23 mouse cellular contexts compared by ENCODE assay signal in genomic region chr3:88094126-88094525, GRCm38 (mm10). TPM values are rescaled to one million over a fixed set of nuclear protein-coding genes. Genes with fewer than 3 reads are reported as not detected.
DNase-seq lines count a peak whose midpoint lies in the region; ATAC-seq and TF ChIP-seq lines count a peak whose summit lies in the region.
"Had no signal": no experiment of that assay in that cellular context is flagged by ENCODE, and none has a peak within 500 bp of the region (broad histone marks: within the 10 kb centered on the region; RNA-seq: fewer than 3 reads in every experiment).

No protein-coding gene starts in this region.

- DNase-seq in forebrain, embryonic 11.5 days (ENCODE audit: low spot score): no peak
- peak; percentile 61 for DNase-seq in midbrain, embryonic 11.5 days (ENCODE audit: low spot score, missing footprints)
- peak; percentile 38 for DNase-seq in brain, embryonic 14.5 days (ENCODE audit: low read depth)
- peak; percentile 27 for DNase-seq in forebrain, postnatal 0 days
- DNase-seq in adrenal gland, adult 2 months: no peak
- DNase-seq: adrenal gland, postnatal 25 days; cerebellum, adult 2 months; gastrocnemius, postnatal 25 days had no signal

- ATAC-seq in forebrain, embryonic 15.5 days (replicated peaks): no peak
- no peak for ATAC-seq in forebrain, embryonic 11.5 days (replicated peaks; ENCODE audit: low FRiP score)
- no peak for ATAC-seq in midbrain, embryonic 11.5 days (ENCODE audit: low FRiP score)
- no peak for ATAC-seq in midbrain, embryonic 15.5 days (replicated peaks)
- peak; percentile 89 for ATAC-seq in forebrain, postnatal 0 days
- ATAC-seq: activated CD4-positive, CD25-positive, alpha-beta regulatory T cell, adult 4 months; inflammation-experienced regulatory T-cells, adult 6 months; intestine, postnatal 0 days; Patski had no signal

- H3K4me3 ChIP-seq in forebrain, embryonic 15.5 days: no peak overlapping the region
- no peak overlapping the region for H3K4me3 ChIP-seq in forebrain, embryonic 11.5 days (ENCODE audit: low read depth, low read length)
- no peak overlapping the region for H3K4me3 ChIP-seq in midbrain, embryonic 11.5 days (ENCODE audit: low read depth, low read length)
- no peak overlapping the region for H3K4me3 ChIP-seq in midbrain, embryonic 15.5 days
- no peak overlapping the region for H3K4me3 ChIP-seq in forebrain, postnatal 0 days (ENCODE audit: low read depth, low read length)
- H3K4me3 ChIP-seq: embryonic facial prominence, embryonic 10.5 days; heart, embryonic 12.5 days had no signal

- H3K9ac ChIP-seq in forebrain, embryonic 15.5 days (replicated peaks): no peak overlapping the region
- no peak overlapping the region for H3K9ac ChIP-seq in forebrain, embryonic 11.5 days (ENCODE audit: low read length)
- no peak overlapping the region for H3K9ac ChIP-seq in midbrain, embryonic 11.5 days (ENCODE audit: low read length)
- H3K9ac ChIP-seq in midbrain, embryonic 15.5 days: no peak overlapping the region
- no peak overlapping the region for H3K9ac ChIP-seq in forebrain, postnatal 0 days
- H3K9ac ChIP-seq: heart, embryonic 12.5 days had no signal

- peak overlapping the region; percentile 49; the same call in 1 of the 2 replicates for H3K27ac ChIP-seq in forebrain, embryonic 15.5 days (replicated peaks)
- H3K27ac ChIP-seq in forebrain, embryonic 11.5 days (ENCODE audit: low read depth, low read length): no peak overlapping the region
- no peak overlapping the region for H3K27ac ChIP-seq in midbrain, embryonic 11.5 days (ENCODE audit: low read depth, low read length)
- no peak overlapping the region for H3K27ac ChIP-seq in midbrain, embryonic 15.5 days
- peak overlapping the region; percentile 66 for H3K27ac ChIP-seq in forebrain, postnatal 0 days (ENCODE audit: low read depth, low read length)
- H3K27ac ChIP-seq: embryonic facial prominence, embryonic 10.5 days had no signal

- WGBS in forebrain, embryonic 15.5 days: 81% methylated on average over 5 of the region's 5 CpGs
- WGBS in forebrain, embryonic 11.5 days: 87% methylated on average over 5 of the region's 5 CpGs
- 91% methylated on average over 5 of the region's 5 CpGs for WGBS in midbrain, embryonic 11.5 days
- WGBS in midbrain, embryonic 15.5 days: 79% methylated on average over 5 of the region's 5 CpGs
- WGBS in forebrain, postnatal 0 days: 76% methylated on average over 5 of the region's 5 CpGs

- no peaks in the 10 kb centered on the region for H3K9me3 ChIP-seq in forebrain, embryonic 15.5 days
- no peaks in the 10 kb centered on the region for H3K9me3 ChIP-seq in forebrain, embryonic 11.5 days (ENCODE audit: control insufficient read depth, low read length)
- H3K9me3 ChIP-seq in midbrain, embryonic 11.5 days (ENCODE audit: control insufficient read depth, low read length): no peaks in the 10 kb centered on the region
- H3K9me3 ChIP-seq in midbrain, embryonic 15.5 days: no peaks in the 10 kb centered on the region
- H3K9me3 ChIP-seq in forebrain, postnatal 0 days (ENCODE audit: low read length): no peaks in the 10 kb centered on the region
- H3K9me3 ChIP-seq: embryonic facial prominence, embryonic 10.5 days; heart, embryonic 12.5 days had no signal

- H3K4me2 ChIP-seq in forebrain, embryonic 15.5 days (replicated peaks): no peak overlapping the region
- no peak overlapping the region for H3K4me2 ChIP-seq in forebrain, embryonic 11.5 days (ENCODE audit: low read depth, low read length, severe bottlenecking)
- H3K4me2 ChIP-seq in midbrain, embryonic 11.5 days: no peak overlapping the region
- H3K4me2 ChIP-seq in midbrain, embryonic 15.5 days: no peak overlapping the region
- H3K4me2 ChIP-seq in forebrain, postnatal 0 days (ENCODE audit: low read depth): no peak overlapping the region
- H3K4me2 ChIP-seq: heart, embryonic 12.5 days had no signal

- TF ChIP-seq CTCF in brain, embryonic 14.5 days (IDR thresholded peaks at IDR 0.05; ENCODE audit: borderline replicate concordance, extremely low read depth, insufficient read depth, insufficient read length): no peak
- TF ChIP-seq CTCF in forebrain, postnatal 0 days (IDR thresholded peaks at IDR 0.05; ENCODE audit: low read depth): no peak

- no peaks in the 10 kb centered on the region for H3K4me1 ChIP-seq in forebrain, embryonic 15.5 days
- no peaks in the 10 kb centered on the region for H3K4me1 ChIP-seq in forebrain, embryonic 11.5 days (replicated peaks; ENCODE audit: control insufficient read depth, insufficient read depth, low read length)
- H3K4me1 ChIP-seq in midbrain, embryonic 11.5 days (ENCODE audit: control insufficient read depth, insufficient read depth, low read length): no peaks in the 10 kb centered on the region
- no peaks in the 10 kb centered on the region for H3K4me1 ChIP-seq in midbrain, embryonic 15.5 days
- H3K4me1 ChIP-seq in forebrain, postnatal 0 days (ENCODE audit: insufficient read depth): no peaks in the 10 kb centered on the region
- H3K4me1 ChIP-seq: embryonic facial prominence, embryonic 10.5 days; heart, embryonic 12.5 days had no signal

- peaks cover 2% of the 10 kb centered on the region; the same call in 1 of the 2 replicates for H3K36me3 ChIP-seq in forebrain, embryonic 15.5 days
- H3K36me3 ChIP-seq in forebrain, embryonic 11.5 days (ENCODE audit: control insufficient read depth, insufficient read depth, low read length): peaks cover 13% of the 10 kb centered on the region
- H3K36me3 ChIP-seq in midbrain, embryonic 11.5 days (ENCODE audit: control insufficient read depth, insufficient read depth, low read length): peaks cover 14% of the 10 kb centered on the region
- H3K36me3 ChIP-seq in midbrain, embryonic 15.5 days (replicated peaks): no peaks in the 10 kb centered on the region
- no peaks in the 10 kb centered on the region for H3K36me3 ChIP-seq in forebrain, postnatal 0 days (ENCODE audit: insufficient read depth)

- no peak for TF ChIP-seq POLR2A in brain, embryonic 14.5 days (IDR thresholded peaks at IDR 0.05; ENCODE audit: borderline replicate concordance, extremely low read depth, insufficient read depth, insufficient read length, poor library complexity, severe bottlenecking)

- H3K27me3 ChIP-seq in forebrain, embryonic 15.5 days: no peaks in the 10 kb centered on the region
- no peaks in the 10 kb centered on the region for H3K27me3 ChIP-seq in forebrain, embryonic 11.5 days (ENCODE audit: control insufficient read depth, insufficient read depth, low read length)
- no peaks in the 10 kb centered on the region for H3K27me3 ChIP-seq in midbrain, embryonic 11.5 days (ENCODE audit: control insufficient read depth, insufficient read depth, low read length)
- H3K27me3 ChIP-seq in midbrain, embryonic 15.5 days (replicated peaks): no peaks in the 10 kb centered on the region
- H3K27me3 ChIP-seq in forebrain, postnatal 0 days (ENCODE audit: insufficient read depth, low read length): no peaks in the 10 kb centered on the region
- H3K27me3 ChIP-seq: CH12.LX; heart, embryonic 12.5 days; Patski had no signal

RNA-seq across cellular contexts. Expression of gene Iqgap3, which starts 12.4 kb away (rescaled TPM):
- 7.1 and 8.9 TPM in 2 replicates for polyA plus RNA-seq in forebrain, embryonic 15.5 days (2015; fragmentation: Nextera tagmentation; extraction: Ambion mirVana)
- 26.8 and 27.0 TPM in 2 replicates for polyA plus RNA-seq in forebrain, embryonic 11.5 days (2014; fragmentation: Nextera tagmentation; extraction: Ambion mirVana)
- polyA plus RNA-seq in midbrain, embryonic 11.5 days (2014; fragmentation: Nextera tagmentation; extraction: Ambion mirVana): 15.0 and 16.5 TPM in 2 replicates
- 2.7 and 3.0 TPM in 2 replicates for polyA plus RNA-seq in midbrain, embryonic 15.5 days (2015; fragmentation: Nextera tagmentation; extraction: Ambion mirVana)
- 10.1 and 17.2 TPM in 2 replicates for polyA plus RNA-seq in brain, embryonic 14.5 days (2012; rRNA removed)
- total RNA-seq in forebrain, postnatal 0 days (2014; rRNA removed): 3.1 and 6.8 TPM in 2 replicates
- polyA plus RNA-seq in forebrain, postnatal 0 days (2015; fragmentation: Nextera tagmentation; extraction: Ambion mirVana): 1.6 and 2.0 TPM in 2 replicates
- 1 to 10 TPM in 1 of 2 experiments, under 1 TPM in 1; 0.69 to 1.1 TPM for total RNA-seq in adrenal gland, adult 2 months (2021)
- 3.0 and 3.6 TPM in 2 replicates for polyA plus RNA-seq in adrenal gland, adult 2 months (2012; rRNA removed)

RNA-seq across cellular contexts. Expression of gene Ttc24, which starts 16.0 kb away (rescaled TPM):
- not detected in 2 replicates for polyA plus RNA-seq in forebrain, embryonic 15.5 days (2015; fragmentation: Nextera tagmentation; extraction: Ambion mirVana)
- polyA plus RNA-seq in forebrain, embryonic 11.5 days (2014; fragmentation: Nextera tagmentation; extraction: Ambion mirVana): not detected in 2 replicates
- polyA plus RNA-seq in midbrain, embryonic 11.5 days (2014; fragmentation: Nextera tagmentation; extraction: Ambion mirVana): not detected in 2 replicates
- not detected in 2 replicates for polyA plus RNA-seq in midbrain, embryonic 15.5 days (2015; fragmentation: Nextera tagmentation; extraction: Ambion mirVana)
- polyA plus RNA-seq in brain, embryonic 14.5 days (2012; rRNA removed): not detected in 2 replicates
- 0.05 and 0.08 TPM in 2 replicates for total RNA-seq in forebrain, postnatal 0 days (2014; rRNA removed)
- not detected in 2 replicates for polyA plus RNA-seq in forebrain, postnatal 0 days (2015; fragmentation: Nextera tagmentation; extraction: Ambion mirVana)
- not detected for total RNA-seq in adrenal gland, adult 2 months (2021)
- polyA plus RNA-seq in adrenal gland, adult 2 months (2012; rRNA removed): not detected in 2 replicates
- total RNA-seq: adrenal gland, adult 18-20 months; adrenal gland, postnatal 25 days; CH12.LX; gastrocnemius, adult 18-20 months; gastrocnemius, postnatal 25 days; granulocyte monocyte progenitor cell, adult 5-6 weeks; heart, adult 8-10 months; heart, postnatal 25 days had no signal
- polyA plus RNA-seq: activated CD4-positive, CD25-positive, alpha-beta regulatory T cell, adult 4 months; cerebellum, adult 2 months; heart, embryonic 12.5 days; hindbrain, embryonic 11.5 days; inflammation-experienced regulatory T-cells, adult 6 months; intestine, postnatal 0 days; Patski had no signal

RNA-seq across cellular contexts. Expression of gene Naxe, which starts 35.8 kb away (rescaled TPM):
- polyA plus RNA-seq in forebrain, embryonic 15.5 days (2015; fragmentation: Nextera tagmentation; extraction: Ambion mirVana): 167 and 170 TPM in 2 replicates
- polyA plus RNA-seq in forebrain, embryonic 11.5 days (2014; fragmentation: Nextera tagmentation; extraction: Ambion mirVana): 123 and 130 TPM in 2 replicates
- 126 and 128 TPM in 2 replicates for polyA plus RNA-seq in midbrain, embryonic 11.5 days (2014; fragmentation: Nextera tagmentation; extraction: Ambion mirVana)
- polyA plus RNA-seq in midbrain, embryonic 15.5 days (2015; fragmentation: Nextera tagmentation; extraction: Ambion mirVana): 158 and 159 TPM in 2 replicates
- 87.8 and 101 TPM in 2 replicates for polyA plus RNA-seq in brain, embryonic 14.5 days (2012; rRNA removed)
- 78.9 and 81.6 TPM in 2 replicates for total RNA-seq in forebrain, postnatal 0 days (2014; rRNA removed)
- 161 and 170 TPM in 2 replicates for polyA plus RNA-seq in forebrain, postnatal 0 days (2015; fragmentation: Nextera tagmentation; extraction: Ambion mirVana)
- total RNA-seq in adrenal gland, adult 2 months (2021): 100 to 1,000 TPM; 142 to 155 TPM
- polyA plus RNA-seq in adrenal gland, adult 2 months (2012; rRNA removed): 79.6 and 113 TPM in 2 replicates

RNA-seq across cellular contexts. Expression of gene Mef2d, which starts 48.0 kb away (rescaled TPM):
- 20.1 and 21.3 TPM in 2 replicates for polyA plus RNA-seq in forebrain, embryonic 15.5 days (2015; fragmentation: Nextera tagmentation; extraction: Ambion mirVana)
- 17.3 and 19.7 TPM in 2 replicates for polyA plus RNA-seq in forebrain, embryonic 11.5 days (2014; fragmentation: Nextera tagmentation; extraction: Ambion mirVana)
- polyA plus RNA-seq in midbrain, embryonic 11.5 days (2014; fragmentation: Nextera tagmentation; extraction: Ambion mirVana): 9.0 and 10.9 TPM in 2 replicates
- 23.2 and 25.3 TPM in 2 replicates for polyA plus RNA-seq in midbrain, embryonic 15.5 days (2015; fragmentation: Nextera tagmentation; extraction: Ambion mirVana)
- 46.2 and 54.8 TPM in 2 replicates for polyA plus RNA-seq in brain, embryonic 14.5 days (2012; rRNA removed)
- 45.0 and 53.0 TPM in 2 replicates for total RNA-seq in forebrain, postnatal 0 days (2014; rRNA removed)
- polyA plus RNA-seq in forebrain, postnatal 0 days (2015; fragmentation: Nextera tagmentation; extraction: Ambion mirVana): 30.9 and 34.0 TPM in 2 replicates
- 100 to 1,000 TPM in 1 of 2 experiments, 10 to 100 TPM in 1; 78.4 to 114 TPM for total RNA-seq in adrenal gland, adult 2 months (2021)
- 173 and 185 TPM in 2 replicates for polyA plus RNA-seq in adrenal gland, adult 2 months (2012; rRNA removed)

RNA-seq across cellular contexts. Expression of gene Gpatch4, which starts 51.2 kb away (rescaled TPM):
- 29.7 and 31.1 TPM in 2 replicates for polyA plus RNA-seq in forebrain, embryonic 15.5 days (2015; fragmentation: Nextera tagmentation; extraction: Ambion mirVana)
- 32.8 and 39.0 TPM in 2 replicates for polyA plus RNA-seq in forebrain, embryonic 11.5 days (2014; fragmentation: Nextera tagmentation; extraction: Ambion mirVana)
- 31.8 and 32.9 TPM in 2 replicates for polyA plus RNA-seq in midbrain, embryonic 11.5 days (2014; fragmentation: Nextera tagmentation; extraction: Ambion mirVana)
- polyA plus RNA-seq in midbrain, embryonic 15.5 days (2015; fragmentation: Nextera tagmentation; extraction: Ambion mirVana): 32.0 and 35.3 TPM in 2 replicates
- 8.3 and 15.6 TPM in 2 replicates for polyA plus RNA-seq in brain, embryonic 14.5 days (2012; rRNA removed)
- total RNA-seq in forebrain, postnatal 0 days (2014; rRNA removed): 9.8 and 10.6 TPM in 2 replicates
- polyA plus RNA-seq in forebrain, postnatal 0 days (2015; fragmentation: Nextera tagmentation; extraction: Ambion mirVana): 34.6 and 35.5 TPM in 2 replicates
- total RNA-seq in adrenal gland, adult 2 months (2021): 10 to 100 TPM; 13.9 to 16.6 TPM
- 2.3 and 3.5 TPM in 2 replicates for polyA plus RNA-seq in adrenal gland, adult 2 months (2012; rRNA removed)

Comparison
In these comparisons a context has a peak if more than half of its experiments do, and no peak if none do; other contexts are left out.
1. H3K27ac ChIP-seq: peak in forebrain, embryonic 15.5 days (single experiment) and forebrain, postnatal 0 days (single experiment); none in forebrain, embryonic 11.5 days (single experiment), midbrain, embryonic 11.5 days (single experiment) and midbrain, embryonic 15.5 days (single experiment).
2. DNase-seq: peak in midbrain, embryonic 11.5 days (single experiment), brain, embryonic 14.5 days (single experiment) and forebrain, postnatal 0 days (single experiment); none in forebrain, embryonic 11.5 days (single experiment) and adrenal gland, adult 2 months (single experiment).